Mouse (Mus musculus) thymus, postnatal 36 days (tissue): ENCODE measurements around the gene Gpsm1.
A peak's percentile ranks its signal among the peaks of the same experiment; 100 is the strongest.

Source experiments
- DNase-seq, 2 experiments: peaks; one replicate each; pipeline ENCODE4 v3.0.0; 2022; ENCODE audit warnings: mixed read lengths in 2 of 2

Gpsm1 gene

DNA sequence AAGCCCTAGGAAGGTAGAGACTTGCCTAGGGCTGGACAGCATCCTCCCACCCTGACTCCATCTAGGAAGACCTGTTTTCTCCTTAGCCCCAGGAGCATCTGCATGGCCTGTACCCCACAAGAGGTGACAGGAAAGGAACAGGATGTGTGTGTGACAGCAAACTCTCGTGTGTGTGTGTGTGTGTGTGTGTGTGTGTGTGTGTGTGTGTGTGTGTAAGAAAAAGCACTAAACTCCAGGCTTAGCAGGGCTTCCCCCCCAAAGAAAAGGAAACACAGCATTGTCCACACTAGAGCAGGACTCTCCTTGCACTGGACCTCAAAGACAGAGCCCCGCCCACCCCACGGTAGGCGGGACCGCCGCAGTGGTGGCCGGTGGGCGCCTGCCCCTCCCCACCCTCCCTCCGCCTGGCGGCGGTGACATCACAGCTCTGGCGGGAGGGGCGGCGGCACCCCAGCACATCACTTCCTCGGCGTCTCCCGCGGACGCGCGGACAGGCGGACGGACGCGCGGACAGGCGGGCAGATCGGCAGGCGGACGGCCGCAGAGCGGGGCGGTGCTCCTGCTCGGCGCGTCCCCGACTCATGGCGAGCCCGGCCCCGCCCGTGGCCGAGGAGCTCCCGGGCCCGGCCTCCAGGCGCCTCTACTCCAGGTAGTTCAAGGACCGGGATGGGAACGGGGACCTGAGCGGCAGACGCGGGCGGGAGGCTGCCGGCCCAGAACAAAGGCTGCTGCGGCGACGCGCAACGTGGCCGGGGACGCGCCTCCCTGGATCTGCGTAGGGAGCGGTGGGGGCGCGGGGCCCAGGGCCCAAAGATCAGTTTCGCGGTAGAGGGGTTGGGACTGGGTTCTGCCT, at the start of gene Gpsm1:
TSS of gene Gpsm1 (plus strand) at position 444 of the 853 bp plus-strand sequence.
- peak; percentile 73 for DNase-seq

DNA sequence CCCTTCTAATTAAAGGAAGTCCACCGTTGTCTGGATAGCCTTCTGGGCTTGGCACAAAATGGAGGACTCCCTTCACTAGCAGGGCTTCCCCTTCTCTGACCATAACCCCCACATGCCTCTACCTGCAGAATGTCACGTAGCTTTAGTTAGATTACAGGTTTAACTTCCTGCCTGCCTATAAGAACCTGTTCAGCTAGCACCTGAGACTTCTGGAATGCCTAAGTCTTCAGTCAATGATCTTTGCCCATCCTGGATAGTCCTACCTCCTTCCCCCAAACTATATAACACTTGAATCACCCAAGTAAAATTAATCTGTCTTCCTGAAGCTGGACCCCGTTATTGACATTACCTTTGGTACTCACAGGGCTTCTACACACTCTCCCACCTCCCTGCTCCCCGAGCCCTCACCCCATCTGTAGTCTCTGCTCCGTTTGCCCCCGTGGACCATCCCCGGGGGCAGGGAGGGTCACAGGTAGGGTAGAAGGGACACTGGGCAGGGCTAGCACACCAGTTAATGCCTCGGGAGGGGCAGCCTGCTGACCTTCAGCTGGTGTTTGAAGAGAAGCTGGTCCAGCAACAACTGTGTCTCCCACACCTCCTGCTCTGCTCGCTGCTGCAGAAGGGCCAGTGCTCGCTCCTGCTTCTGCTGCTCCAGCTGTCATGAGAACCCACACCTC, 49.1 kb upstream of the Gpsm1 start:
- DNase-seq = no peak

DNA sequence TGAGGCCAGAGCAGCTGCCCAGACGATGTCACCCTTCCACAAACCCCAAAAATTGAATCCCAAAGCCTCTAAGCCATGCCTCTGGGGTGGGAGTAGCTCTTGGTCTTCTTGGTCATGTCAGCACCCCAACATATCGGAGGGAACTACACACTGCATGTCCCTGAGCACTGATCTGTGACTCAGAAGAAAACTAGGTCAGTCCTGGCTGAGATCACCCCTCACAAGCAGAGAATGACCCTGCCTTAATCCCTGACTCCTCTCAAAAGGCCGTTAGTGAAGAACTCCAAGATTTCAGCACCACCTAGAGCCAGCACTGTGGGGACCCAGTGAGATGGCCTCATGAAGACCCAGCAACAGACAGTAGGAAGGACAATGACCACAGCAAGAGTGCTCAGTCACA, 47.1 kb upstream of the Gpsm1 start:
- DNase-seq = no peak

DNA sequence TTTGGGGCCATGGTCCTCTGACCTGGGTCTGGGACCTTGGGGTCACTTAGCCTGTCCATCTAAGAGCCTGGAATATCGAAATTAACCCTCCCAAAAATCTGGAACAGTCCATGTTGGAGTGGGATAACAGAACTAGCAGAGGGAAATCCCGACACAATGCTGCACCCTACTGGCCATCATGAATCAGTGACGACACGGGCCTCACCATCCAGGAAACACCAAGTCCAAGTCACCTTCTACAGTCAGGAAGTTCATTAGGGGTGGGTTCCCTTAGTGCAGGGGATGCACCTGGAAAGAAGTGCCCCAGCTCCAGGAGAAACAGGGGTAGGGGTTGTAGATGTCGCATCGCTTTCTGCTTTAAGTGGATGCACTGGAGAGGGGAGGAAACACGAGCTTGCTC, 41.7 kb upstream of the Gpsm1 start:
- peak; percentile 29 to 39 for DNase-seq

DNA sequence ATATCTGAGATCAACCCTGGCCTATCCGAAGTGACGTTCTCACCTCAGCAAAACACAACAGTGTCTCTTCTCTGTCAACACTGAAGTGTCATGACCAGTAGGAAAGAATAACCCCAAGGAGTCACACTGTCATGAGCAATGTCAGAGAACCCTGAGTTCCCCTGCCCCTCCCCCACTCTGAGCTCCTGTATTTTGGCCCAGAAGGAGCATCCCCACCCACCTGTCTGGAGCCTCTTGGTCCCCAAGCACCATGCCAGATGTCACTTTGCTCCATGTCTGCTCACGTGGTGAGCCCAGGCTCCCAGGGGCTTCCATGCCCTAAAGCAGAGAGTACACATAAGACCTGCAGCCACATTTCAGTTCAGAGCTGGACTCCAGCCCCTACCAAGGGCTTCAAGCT, 35.6 kb upstream of the Gpsm1 start:
- no peak for DNase-seq

DNA sequence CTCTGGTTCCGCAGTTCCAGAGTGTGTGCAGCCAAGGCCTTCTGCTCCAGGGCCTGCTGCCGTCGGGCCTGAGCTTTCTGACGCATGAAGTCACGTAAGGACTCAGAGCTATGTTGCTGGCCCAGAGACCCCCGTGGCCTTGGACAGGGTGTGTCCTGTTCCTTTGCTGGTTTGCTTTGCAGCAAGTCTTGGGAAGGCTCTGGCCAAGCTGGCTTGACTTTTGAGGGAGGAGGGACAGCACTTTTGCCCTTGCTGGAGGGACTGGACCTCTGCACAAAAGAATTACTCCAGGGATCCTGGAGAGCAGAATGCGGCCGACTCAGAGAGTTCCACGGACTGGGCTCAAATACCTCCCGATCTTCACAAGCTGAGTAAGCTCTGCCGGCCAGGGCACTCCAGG, 34.7 kb upstream of the Gpsm1 start:
- DNase-seq = no peak

DNA sequence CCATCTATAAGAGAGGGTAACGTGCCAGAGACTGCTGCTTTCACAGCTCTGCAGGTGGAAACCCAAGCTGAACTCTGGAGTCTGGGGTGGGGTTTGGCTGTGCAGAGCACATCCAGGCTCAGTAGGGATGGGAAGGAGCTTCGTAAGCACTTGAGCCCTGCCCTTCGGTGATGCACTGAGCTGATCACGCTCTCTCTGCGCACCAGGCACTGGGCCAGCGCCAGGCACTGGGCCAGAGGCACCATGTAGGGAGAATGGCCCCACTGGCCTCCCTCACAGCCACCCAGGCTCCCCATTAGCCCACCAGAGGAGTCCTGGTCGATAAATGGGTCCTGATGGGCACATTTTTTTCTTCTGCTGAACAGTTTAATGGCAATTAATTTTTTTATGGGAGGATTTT, 29.5 kb upstream of the Gpsm1 start:
- no peak for DNase-seq

DNA sequence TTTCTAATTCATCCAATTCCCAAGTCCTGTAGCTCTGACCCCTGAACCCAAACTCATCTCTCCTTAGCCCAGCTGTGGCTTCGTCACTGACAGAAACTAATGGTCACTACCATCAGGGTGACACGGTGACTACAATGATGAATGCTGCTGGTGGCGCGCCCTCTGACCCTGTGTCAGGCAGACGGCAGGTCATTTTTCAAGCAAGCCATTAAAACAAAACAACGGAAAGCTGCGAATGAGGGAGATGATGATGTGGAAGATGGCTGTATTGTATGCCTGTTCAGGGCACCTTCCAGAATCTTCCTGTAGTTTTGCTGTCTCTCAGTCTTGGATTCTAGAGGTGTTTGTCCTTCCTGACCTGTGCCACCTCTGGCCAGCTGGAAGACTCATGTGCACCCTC, 28.9 kb upstream of the Gpsm1 start:
- no peak for DNase-seq

DNA sequence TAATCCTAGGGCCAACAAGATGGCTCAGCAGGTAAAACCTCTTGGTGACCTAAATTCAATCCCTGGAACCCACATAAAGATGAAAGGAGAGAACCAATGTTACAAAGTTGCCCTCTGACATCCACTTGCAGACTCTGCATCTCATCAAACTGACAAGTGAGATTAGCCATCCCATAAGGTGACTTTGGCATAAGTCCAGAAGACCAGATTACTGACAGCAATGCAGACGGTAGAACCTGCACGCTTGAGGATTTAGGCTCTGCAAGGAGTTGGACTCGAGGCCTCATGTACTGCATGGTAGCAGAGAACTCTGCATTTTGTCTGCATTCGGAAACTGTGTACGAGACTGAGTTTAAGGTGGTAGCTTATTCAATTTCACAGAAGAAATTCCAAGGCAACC, 25.2 kb upstream of the Gpsm1 start:
- DNase-seq = no peak

DNA sequence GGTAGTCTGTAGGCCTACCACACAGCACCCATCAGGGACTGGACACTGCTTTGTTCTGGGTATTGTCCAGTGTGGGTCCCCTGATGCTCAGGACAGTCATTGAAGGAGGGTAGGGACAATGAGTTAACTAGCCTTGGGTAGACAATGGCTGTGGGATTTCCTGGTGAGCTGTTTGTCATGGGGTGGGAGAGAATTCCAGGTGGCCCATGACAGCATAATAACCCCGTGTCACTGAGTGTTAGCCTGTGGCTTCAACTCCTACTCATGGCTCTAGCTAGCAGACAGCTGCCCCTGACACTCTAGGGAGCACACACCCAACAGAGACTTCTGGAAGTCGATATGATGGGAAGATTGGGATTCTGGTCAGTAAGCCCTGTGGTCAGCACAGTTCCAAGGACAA, 20.9 kb upstream of the Gpsm1 start, which contains the start of gene Ccdc187:
TSS of gene Ccdc187 (minus strand) at position 101 of the 400 bp plus-strand sequence.
- no peak for DNase-seq

DNA sequence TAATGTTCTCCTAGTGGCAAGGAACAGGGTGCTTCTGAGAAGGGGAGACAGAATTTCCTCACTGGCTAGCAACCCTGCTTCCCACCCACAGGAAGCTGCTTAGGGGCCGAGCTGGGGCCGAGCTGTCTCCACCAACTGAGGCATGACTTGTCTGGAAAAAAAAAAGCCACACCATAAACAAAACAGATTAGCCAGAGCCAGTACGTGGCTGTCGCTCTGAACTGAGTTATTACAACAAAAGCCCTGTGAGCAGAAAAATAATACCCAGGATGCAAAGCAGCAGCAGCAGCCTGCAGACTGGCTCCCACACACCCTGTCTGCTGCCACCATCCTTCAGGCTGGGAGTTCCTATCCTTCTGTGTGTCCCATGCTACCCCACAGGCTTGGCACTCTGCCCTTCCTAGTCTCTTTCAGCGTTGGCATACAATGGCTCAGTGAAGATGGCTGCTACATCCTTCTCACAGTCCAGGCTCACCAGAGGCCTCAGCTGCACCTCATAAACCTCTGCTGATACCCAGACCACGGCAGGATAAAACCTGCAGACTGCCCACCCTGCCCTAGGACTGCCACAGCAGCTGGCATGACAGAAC, 18.6 kb upstream of the Gpsm1 start:
- no peak for DNase-seq

DNA sequence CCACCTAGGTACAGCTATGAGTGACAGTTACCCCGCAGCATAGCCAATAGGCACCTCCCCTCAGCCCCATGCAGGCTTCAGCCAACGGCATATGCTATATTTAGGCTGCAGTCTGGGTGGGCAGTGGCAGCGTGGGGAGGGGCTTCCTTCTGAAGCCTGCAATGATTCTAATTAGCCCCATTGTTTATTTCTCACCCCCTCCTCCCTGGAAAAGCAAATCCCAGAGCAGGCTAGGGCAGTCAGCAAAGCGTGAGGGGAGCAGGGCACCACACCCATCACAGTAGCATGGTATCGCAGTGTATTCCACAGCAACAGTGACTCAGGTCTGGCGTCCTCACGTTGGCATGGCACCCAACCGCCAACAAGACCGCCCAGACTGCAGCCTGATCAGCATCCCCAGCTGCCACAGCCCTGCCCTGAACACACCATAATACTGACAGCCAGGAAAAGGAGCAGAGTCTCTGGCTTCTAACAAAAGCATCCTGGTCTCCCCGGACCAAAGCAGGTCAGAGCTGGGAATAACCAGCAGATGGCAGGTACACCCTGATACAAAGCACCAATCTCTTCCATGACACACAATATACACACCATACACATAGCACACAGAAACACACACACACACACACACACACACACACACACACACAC, 17.0 kb upstream of the Gpsm1 start:
- DNase-seq = no peak

DNA sequence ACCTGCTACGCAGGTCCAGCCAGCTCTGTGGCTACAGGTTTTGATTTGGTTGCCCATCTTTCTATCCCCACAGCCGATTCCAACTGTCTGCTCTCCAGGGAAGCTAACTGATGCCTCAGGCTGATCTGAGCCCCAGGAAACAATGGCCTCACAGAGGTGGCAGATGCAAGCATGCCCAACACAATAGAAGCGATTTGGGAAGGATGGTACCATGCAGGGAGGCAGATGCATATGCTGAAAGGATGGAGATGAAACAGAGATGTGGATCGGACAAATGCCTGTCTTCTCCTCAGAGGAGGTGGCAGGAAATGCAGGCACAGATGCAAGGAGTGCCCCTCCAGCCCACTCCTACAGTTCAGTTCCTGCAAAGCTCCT, 16.5 kb upstream of the Gpsm1 start:
- no peak for DNase-seq

DNA sequence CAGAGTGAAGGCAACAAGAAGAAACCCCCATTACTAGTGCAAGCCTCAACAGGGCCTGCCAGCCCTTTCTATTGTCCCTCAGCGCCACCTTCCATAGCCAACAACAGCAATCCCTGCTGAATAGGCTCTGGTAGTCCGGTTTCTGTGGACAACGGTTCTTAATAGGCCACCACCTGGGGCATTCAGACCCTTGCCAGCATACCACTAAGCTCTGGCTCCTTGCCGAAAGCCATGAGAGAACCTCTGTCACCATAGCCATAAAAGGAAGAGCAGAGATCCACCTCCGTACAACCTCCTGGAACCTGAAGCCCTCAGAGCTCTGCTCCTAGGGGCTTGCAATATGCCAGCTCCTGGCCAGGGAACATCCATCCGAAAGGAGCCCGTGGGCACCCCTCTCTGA, 16.0 kb upstream of the Gpsm1 start:
- DNase-seq = no peak

DNA sequence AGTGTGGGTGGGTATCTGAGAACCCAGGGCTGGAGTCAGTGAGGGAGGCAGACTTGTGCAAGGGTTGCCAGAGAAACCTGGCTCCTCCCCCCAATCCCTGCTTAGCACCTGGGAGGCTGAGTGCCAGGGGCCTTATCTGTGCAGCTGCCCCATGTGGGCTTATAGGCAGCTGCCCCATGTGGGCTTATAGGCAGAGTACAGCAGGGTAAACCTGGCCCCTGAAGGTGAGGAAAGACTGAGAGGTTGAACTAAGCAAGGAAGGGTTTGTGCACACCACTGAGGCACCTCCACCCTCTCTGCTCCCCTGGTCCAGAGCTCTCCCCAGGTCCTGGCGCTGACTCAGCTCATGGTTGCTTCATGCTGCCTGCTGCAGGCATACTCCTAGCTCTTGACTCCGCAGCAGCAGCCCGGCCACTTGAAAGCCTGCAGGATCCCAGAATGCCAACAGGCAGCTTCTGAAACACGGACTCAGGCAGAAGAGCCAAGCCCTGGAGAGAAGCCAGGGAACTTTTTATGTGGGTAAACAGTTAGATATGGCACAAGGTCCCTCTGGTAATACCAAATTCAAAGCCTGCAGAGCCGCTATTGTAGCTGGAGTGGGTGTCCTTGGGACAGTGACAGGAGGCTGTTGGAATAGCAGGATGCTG, 15.0 kb upstream of the Gpsm1 start:
- DNase-seq = no peak

DNA sequence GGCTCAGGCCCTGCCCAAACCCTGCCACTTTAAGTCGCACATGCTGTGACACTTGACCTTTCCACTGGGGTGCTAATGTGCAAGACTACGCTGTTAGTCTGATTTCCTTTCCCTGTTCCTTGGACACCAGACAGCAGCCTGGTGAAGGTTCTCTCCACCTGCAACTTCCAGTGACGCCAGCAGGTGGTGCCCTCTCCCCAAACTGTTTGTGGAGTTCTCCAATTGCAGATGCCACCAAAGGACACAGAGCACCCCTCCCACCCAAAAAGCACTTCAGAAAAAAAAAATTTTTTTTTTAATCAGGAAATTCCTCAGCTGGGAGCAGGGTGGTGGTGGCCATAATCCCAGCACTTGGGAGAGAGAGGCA, 14.5 kb upstream of the Gpsm1 start:
- peak; percentile 79 to 82 for DNase-seq

DNA sequence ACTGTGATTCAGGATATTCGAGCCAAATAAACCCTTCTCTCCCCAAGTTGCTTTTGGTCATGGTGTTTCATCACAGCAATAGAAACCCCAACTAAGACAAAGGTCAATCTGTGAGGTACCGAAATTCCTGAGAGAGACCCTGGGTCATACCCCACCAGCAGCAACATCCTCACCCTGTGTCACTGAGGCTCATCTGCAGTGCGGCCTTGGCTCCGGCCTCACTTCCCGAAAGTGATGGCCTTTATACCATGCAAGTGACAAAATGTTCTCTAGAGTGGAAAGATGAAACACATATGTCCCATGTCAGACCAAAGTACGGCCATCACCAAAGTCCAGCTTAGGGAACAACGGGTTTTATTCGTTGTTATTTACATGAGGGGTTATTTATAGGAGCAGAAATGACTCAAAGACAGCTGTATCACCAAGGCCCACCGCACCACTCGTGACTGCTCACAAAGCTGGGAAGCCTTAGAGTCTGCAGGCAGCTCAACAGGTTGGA, 13.3 kb upstream of the Gpsm1 start:
- DNase-seq = no peak

DNA sequence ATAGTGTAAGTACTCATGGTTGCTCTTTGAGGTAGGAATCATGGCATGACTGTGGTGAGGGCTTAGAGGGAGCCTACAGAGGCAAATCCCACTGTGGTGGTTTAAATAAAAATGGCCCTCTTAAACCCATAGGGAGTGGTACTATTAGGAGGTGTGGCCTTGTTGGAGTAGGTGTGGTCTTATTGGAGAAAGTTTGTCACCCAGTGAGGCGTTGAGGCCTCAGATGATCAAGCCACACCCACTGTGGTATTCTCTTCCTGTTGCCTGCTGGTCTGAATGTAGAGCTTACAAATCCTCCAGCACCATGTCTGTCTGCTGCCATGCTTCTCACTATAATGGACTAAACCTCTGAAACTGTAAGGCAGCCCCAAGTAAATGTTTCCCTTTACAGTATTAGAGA, 10.6 kb upstream of the Gpsm1 start:
- no peak for DNase-seq

DNA sequence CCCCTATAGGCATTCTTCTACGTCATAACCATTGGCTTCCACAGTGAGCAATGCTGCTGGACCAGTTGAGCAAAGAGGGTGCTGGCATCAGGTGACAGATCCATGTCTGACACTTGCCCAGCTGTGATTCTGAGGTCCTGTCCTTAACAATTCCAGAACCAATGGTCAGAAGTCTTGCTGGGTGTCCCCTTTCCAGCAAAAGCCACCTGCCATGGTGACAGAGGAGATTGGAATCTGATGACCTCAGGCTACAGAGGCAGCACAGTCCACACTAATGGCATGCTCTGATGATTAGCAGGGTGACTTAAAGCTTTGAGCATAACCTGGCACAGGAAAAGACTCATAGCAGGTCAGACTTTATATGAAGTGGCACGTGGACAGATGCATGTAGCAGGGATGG, 9.8 kb upstream of the Gpsm1 start:
- DNase-seq = no peak

DNA sequence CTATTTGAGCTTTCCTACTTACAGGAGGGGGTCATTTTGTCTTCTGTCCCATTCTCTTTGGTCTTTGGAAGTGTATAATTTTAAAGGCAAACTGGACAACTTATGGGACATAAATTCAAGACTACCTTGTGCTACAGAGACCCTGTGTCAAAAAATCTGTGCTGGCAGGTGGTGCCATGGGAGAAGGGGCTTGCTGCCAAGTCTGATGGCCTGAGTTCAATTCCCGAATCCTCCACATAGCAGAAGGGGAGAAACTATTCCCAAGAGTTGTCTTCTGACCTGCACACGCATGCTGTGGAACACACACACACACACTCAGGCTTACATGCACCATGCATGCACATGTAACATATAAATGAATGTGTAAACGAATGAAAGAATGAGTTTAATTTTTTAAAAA, 8.6 kb upstream of the Gpsm1 start:
- DNase-seq = no peak

DNA sequence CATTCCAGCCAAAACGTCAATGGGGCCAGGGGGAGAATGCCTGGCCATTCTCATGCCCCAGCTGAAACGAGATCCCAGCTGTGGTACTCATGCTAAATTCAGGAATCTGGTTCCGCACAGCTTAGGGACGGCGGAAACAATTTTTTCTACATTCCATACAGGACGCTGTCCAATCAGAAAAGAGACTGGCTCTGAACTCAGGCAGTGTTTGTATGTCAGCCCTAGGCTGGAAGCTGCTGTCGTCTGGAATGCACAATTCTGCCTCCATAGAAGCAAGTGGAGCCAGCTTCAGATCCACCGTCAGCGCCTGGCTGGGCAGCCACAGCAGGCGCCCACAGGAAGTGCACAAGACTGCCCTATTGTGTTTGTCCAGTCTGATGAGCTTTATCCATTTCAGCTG, 5.6 kb upstream of the Gpsm1 start:
- DNase-seq = no peak

DNA sequence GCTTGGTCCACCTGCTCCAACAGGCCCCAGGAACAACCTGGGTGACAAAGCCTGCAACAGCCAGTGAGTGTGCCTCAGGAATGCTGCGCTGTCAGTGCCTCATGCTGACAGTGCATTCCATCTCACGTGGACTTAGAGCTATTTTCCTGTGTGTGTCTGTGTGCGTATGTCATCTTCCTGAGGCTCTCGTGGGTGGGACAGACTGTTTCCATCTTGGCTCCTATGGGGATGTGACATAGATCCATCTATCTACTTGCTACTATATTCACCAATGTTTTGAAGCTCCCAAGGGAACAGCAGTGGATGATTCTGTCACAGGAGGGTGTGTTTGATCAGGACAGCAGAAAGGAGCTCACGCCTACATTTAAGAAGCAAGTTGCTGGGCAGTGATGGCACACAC, 3.4 kb upstream of the Gpsm1 start:
- peak in 1 of 2 experiments; percentile 43 for DNase-seq

DNA sequence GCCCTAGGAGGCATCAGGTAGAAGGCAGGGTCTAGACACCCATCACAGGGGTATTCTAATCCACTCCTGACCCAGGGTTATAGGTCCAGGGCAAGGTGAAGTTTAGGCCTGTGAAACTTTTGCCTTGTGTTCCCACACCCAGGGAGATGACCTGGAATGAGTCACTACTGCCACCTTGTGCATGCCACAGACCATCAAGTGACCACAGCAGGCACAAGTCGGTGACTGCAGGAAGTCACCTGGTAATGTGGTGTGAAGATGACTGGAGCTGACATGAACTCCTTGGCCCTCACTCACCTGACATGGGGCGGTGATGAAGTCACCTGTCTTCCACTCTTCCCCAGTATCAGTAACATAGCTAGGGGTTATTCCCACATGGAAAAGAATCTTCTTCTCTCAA, 2.5 kb upstream of the Gpsm1 start:
- no peak for DNase-seq
